Mouse (Mus musculus): ENCODE results near the gene Nyap2. TPM values are rescaled to one million over a fixed set of nuclear protein-coding genes. Genes with fewer than 3 reads are reported as not detected.
A peak's percentile ranks its signal among the peaks of the same experiment; 100 is the strongest.
"Not testable (repeated sequence)": the region's sequence is repeated elsewhere in the genome, so short reads cannot be mapped to it uniquely, and the experiment has no call there.

The Nyap2 gene
- polyA plus RNA-seq, 1 experiment from 2014 or later = 3.0 TPM

DNA sequence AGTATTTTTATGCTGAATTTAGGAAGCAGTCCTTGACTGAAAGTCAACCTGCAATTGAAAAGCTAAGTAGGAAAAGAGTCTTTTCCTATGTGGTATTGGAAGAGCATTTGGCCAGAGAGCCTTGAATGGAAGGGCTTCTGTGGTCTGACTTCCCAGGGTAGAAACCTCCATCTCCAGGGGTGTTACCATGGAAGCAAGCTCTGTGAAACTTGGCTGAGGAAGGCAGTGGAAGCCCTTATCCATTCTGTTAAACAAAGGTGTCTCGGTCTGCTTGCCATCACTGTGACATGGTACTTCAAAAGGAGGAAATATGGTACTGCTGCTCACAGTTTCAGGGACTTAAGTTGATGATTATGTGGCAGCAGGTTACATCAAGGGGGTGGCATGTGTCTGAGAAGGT lies 143.0 kb downstream of the Nyap2 start:
- WGBS = 50% methylated on average over 1 of the region's 1 CpGs
- no peak overlapping the region for H3K27ac ChIP-seq
- H3K27me3 ChIP-seq = no peaks in the 10 kb centered on the region
- no peak for ATAC-seq (ENCODE audit: low FRiP score)
- no peak overlapping the region for H3K9ac ChIP-seq
- H3K9me3 ChIP-seq = no peaks in the 10 kb centered on the region
- H3K4me2 ChIP-seq = no peak overlapping the region
- no peaks in the 10 kb centered on the region for H3K36me3 ChIP-seq (replicated peaks)
- no peak overlapping the region for H3K4me3 ChIP-seq (replicated peaks)
- H3K4me1 ChIP-seq = no peaks in the 10 kb centered on the region

DNA sequence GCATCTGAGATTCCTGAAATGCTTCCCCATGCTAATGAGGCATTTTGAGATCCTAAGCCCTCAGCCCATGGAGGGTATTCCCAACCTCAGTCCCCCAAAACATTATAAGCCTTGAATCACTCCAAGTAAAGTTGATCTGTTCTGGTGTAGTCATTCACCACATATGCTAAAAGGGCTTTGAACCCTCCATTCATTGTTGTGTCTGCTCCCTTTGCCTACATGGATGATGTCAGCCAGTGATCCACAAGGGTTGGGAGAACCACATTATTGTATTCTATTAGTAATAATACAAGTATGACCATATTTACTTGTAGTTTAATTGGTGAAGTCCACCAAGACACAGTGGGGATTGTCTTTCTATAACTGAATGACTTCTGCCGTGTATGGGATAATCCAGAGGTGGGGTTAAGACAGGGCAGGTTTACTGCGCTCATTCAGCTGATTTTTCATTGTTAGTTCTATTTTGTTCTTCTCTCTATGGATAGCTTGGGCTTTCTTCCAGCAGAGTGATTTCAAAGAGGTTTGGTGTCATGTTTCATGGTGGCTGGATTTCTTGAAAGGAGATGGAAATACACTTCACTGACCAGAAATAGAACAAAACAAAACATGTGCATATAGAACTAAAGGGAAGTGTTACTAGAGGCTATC lies 155.1 kb downstream of the Nyap2 start:
- Histone ChIP-seq H3K9ac (no peak overlapping the region), H3K36me3 (replicated peaks) (no peaks in the 10 kb centered on the region), H3K4me3 (replicated peaks) (no peak overlapping the region), H3K27ac (no peak overlapping the region), H3K4me2 (no peak overlapping the region), H3K9me3 (no peaks in the 10 kb centered on the region), H3K27me3 (no peaks in the 10 kb centered on the region), H3K4me1 (peaks cover 10% of the 10 kb centered on the region)
- WGBS = 5% methylated on average over 2 of the region's 2 CpGs
- ATAC-seq (ENCODE audit: low FRiP score) = peak; percentile 73

DNA sequence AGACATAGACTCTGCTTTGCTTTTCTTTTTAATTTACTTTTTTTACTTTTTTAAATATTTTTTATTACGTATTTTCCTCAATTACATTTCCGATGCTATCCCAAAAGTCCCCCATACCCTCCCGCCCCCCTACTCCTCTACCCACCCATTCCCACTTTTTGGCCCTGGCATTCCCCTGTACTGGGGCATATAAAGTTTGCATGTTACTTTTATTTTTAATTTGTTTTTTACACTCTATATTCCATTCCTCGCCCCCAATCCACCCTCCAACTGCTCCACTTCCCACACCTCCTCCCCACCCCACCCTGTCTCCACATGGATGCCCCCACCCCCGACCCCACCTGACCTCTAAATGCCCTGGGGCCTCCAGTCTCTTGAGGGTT lies 155.6 kb downstream of the Nyap2 start:
- not testable (repeated sequence) for H3K27me3 ChIP-seq; H3K27ac ChIP-seq; H3K36me3 ChIP-seq (replicated peaks); H3K4me1 ChIP-seq; H3K9ac ChIP-seq; H3K4me2 ChIP-seq; H3K9me3 ChIP-seq; H3K4me3 ChIP-seq (replicated peaks)
- 49% methylated on average over 5 of the region's 5 CpGs for WGBS
- ATAC-seq (ENCODE audit: low FRiP score) = peak; percentile 58; the same call in 1 of the 2 replicates

- Histone ChIP-seq H3K9ac (no peak overlapping the region), H3K27ac (no peak overlapping the region), H3K36me3 (replicated peaks) (no peaks in the 10 kb centered on the region), H3K4me2 (no peak overlapping the region), H3K4me3 (replicated peaks) (no peak overlapping the region), H3K27me3 (no peaks in the 10 kb centered on the region), H3K4me1 (peaks cover 5% of the 10 kb centered on the region; the same call in 1 of the 2 replicates), H3K9me3 (no peaks in the 10 kb centered on the region)
- ATAC-seq (ENCODE audit: low FRiP score) = peak; percentile 74; the same call in 1 of the 2 replicates
- WGBS = 30% methylated on average over 3 of the region's 3 CpGs
Measured at GRCm38 (mm10) chr1:81248447-81249205, 171.9 kb downstream of the Nyap2 start.

- Histone ChIP-seq H3K4me2 (no peak overlapping the region), H3K4me3 (replicated peaks) (no peak overlapping the region), H3K27me3 (no peaks in the 10 kb centered on the region), H3K9ac (no peak overlapping the region), H3K36me3 (replicated peaks) (no peaks in the 10 kb centered on the region), H3K27ac (no peak overlapping the region), H3K9me3 (no peaks in the 10 kb centered on the region), H3K4me1 (peaks cover 5% of the 10 kb centered on the region; the same call in 1 of the 2 replicates)
- ATAC-seq (ENCODE audit: low FRiP score) = no peak
- WGBS = 92% methylated on average over 11 of the region's 11 CpGs
Measured at GRCm38 (mm10) chr1:81250068-81250467, 173.3 kb downstream of the Nyap2 start.

DNA sequence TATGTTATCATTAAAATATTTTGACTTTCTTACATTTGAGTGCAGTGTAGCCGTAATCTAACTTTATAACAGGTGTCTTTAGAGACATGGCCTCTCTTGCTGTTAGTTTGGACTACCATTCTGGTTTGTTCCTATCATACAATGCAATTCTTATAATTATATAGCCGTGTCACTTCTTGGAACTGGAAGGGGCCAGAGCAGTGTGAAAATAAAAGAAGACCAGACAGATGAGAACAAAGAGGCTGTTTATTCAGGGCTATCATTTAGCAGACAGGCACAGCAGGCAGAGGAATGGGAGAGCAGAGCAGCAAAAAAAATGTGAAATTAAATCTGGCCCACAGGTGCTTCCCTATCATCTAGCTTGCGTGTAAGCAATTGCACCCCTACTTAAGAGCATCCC lies 189.7 kb downstream of the Nyap2 start:
- no peak for ATAC-seq (ENCODE audit: low FRiP score)
- WGBS = 54% methylated on average over 3 of the region's 3 CpGs
- 0 out of 2 replicates have a peak overlapping the region, but pooled peaks have one; percentile 8 for H3K27ac ChIP-seq
- no peak overlapping the region for H3K9ac ChIP-seq
- H3K4me2 ChIP-seq = no peak overlapping the region
- H3K27me3 ChIP-seq = no peaks in the 10 kb centered on the region
- H3K4me1 ChIP-seq = peaks cover 10% of the 10 kb centered on the region
- H3K4me3 ChIP-seq (replicated peaks) = no peak overlapping the region
- no peaks in the 10 kb centered on the region for H3K9me3 ChIP-seq
- no peaks in the 10 kb centered on the region for H3K36me3 ChIP-seq (replicated peaks)

GRCm38 (mm10) chr1:81280978-81281377 lies 204.2 kb downstream of the Nyap2 start:
- Histone ChIP-seq H3K9ac (no peak overlapping the region), H3K27me3 (no peaks in the 10 kb centered on the region), H3K27ac (no peak overlapping the region), H3K36me3 (replicated peaks) (no peaks in the 10 kb centered on the region), H3K4me1 (no peaks in the 10 kb centered on the region), H3K4me3 (replicated peaks) (no peak overlapping the region), H3K4me2 (no peak overlapping the region), H3K9me3 (no peaks in the 10 kb centered on the region)
- no peak for ATAC-seq (ENCODE audit: low FRiP score)
- 51% methylated on average over 9 of the region's 9 CpGs for WGBS

DNA sequence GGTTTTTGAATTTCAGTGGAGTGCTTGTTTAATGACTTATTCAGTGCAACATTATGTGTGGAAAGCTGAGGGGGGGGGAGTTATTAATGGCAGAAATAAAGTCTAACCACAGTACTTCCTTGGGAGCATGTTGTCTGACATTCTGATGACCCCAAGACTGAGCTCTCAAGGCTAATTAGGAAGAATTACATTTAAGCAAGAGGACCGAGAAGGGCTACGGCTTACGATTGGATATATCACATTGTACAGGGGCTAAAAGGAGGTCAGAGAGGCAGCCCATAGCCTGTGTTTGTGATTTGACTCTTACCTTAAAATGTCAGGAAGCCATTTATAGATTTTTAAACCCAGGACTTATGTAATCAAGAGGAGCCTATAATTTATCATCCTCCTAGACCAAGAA lies 208.9 kb downstream of the Nyap2 start:
- Histone ChIP-seq H3K4me3 (replicated peaks) (no peak overlapping the region), H3K27me3 (no peaks in the 10 kb centered on the region), H3K4me2 (no peak overlapping the region), H3K36me3 (replicated peaks) (no peaks in the 10 kb centered on the region), H3K9ac (no peak overlapping the region), H3K9me3 (no peaks in the 10 kb centered on the region), H3K4me1 (no peaks in the 10 kb centered on the region), H3K27ac (no peak overlapping the region)
- 42% methylated on average over 3 of the region's 3 CpGs for WGBS
- no peak for ATAC-seq (ENCODE audit: low FRiP score)

GRCm38 (mm10) chr1:81287088-81287487 lies 210.3 kb downstream of the Nyap2 start:
- Histone ChIP-seq H3K36me3 (replicated peaks) (no peaks in the 10 kb centered on the region), H3K4me2 (no peak overlapping the region), H3K4me3 (replicated peaks) (no peak overlapping the region), H3K27ac (no peak overlapping the region), H3K27me3 (no peaks in the 10 kb centered on the region), H3K9me3 (no peaks in the 10 kb centered on the region), H3K9ac (no peak overlapping the region), H3K4me1 (no peaks in the 10 kb centered on the region)
- peak; percentile 63; the same call in 1 of the 2 replicates for ATAC-seq (ENCODE audit: low FRiP score)

GRCm38 (mm10) chr1:81300735-81301134 lies 224.0 kb downstream of the Nyap2 start:
- Histone ChIP-seq H3K27ac (no peak overlapping the region), H3K36me3 (replicated peaks) (no peaks in the 10 kb centered on the region), H3K9ac (no peak overlapping the region), H3K27me3 (no peaks in the 10 kb centered on the region), H3K4me3 (replicated peaks) (no peak overlapping the region), H3K4me1 (no peaks in the 10 kb centered on the region), H3K4me2 (no peak overlapping the region), H3K9me3 (no peaks in the 10 kb centered on the region)
- ATAC-seq (ENCODE audit: low FRiP score) = peak; percentile 64; the same call in 1 of the 2 replicates
- 49% methylated on average over 4 of the region's 4 CpGs for WGBS

DNA sequence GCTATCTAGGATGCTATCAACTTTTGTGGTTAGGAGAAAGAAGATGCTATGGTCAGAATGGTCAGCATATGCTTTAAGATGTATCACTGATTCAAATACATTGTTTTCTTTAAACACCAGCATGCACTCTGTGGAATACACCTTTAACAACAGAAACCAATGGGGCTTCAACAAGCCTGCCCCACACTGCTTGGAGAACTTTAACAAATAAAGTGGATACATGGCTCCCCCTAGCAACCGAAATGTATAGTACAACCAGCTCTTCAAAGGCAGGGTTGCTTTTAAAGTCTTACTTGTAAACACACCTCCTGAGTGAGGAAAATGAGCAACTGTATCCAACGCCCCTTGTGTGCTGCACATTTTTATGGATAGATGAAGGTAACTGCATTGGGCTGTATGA lies 224.9 kb downstream of the Nyap2 start:
- Histone ChIP-seq H3K4me1 (no peaks in the 10 kb centered on the region), H3K4me3 (replicated peaks) (no peak overlapping the region), H3K9me3 (no peaks in the 10 kb centered on the region), H3K36me3 (replicated peaks) (no peaks in the 10 kb centered on the region), H3K27me3 (no peaks in the 10 kb centered on the region), H3K9ac (no peak overlapping the region), H3K4me2 (no peak overlapping the region), H3K27ac (no peak overlapping the region)
- 7% methylated on average over 2 of the region's 2 CpGs for WGBS
- no peak for ATAC-seq (ENCODE audit: low FRiP score)

DNA sequence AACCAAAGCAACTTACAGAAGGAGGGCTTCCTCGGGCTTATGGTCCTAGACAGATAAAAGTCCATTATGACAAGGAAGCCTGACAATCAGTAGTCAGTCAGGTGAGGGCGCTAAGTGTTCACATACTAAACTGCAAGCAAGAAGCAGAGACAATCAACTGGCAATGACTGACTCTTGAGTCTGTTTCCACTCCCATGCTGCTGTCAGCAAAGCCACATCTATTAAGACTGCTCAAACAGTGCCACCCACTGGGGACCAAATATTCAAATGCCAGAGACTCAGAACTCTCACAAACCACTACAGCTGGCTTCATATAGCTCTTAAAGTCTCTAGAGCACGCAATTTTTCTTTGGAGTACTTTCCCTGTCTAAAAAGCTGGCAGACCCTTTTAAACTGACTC lies 226.6 kb downstream of the Nyap2 start:
- no peaks in the 10 kb centered on the region for H3K4me1 ChIP-seq
- no peak overlapping the region for H3K4me2 ChIP-seq
- H3K9me3 ChIP-seq = no peaks in the 10 kb centered on the region
- H3K9ac ChIP-seq = no peak overlapping the region
- no peaks in the 10 kb centered on the region for H3K36me3 ChIP-seq (replicated peaks)
- no peaks in the 10 kb centered on the region; the same call in 1 of the 2 replicates for H3K27me3 ChIP-seq
- H3K4me3 ChIP-seq (replicated peaks) = no peak overlapping the region
- ATAC-seq (ENCODE audit: low FRiP score) = no peak
- H3K27ac ChIP-seq = no peak overlapping the region
- 65% methylated on average over 3 of the region's 3 CpGs for WGBS

DNA sequence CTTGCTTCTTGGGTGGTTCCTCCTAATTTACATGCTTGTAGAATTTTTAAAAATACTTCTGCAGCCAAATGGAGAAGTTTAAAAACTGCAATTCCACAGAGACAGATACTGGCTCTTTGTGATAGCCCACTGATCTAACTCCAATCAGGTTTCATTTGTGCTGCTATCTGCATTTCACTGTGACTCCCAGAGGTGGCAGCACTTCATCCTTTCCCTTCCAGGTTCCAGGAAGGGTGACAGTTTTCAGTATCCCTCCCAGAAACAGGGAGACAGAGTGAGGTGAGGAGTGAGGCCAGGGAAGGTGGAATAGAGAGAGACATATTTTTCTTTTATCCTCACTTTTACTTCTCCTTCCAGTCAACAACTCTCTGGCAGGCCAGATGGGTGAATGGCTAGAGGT lies 230.7 kb downstream of the Nyap2 start:
- no peak overlapping the region for H3K9ac ChIP-seq
- H3K36me3 ChIP-seq (replicated peaks) = no peaks in the 10 kb centered on the region
- no peak for ATAC-seq (ENCODE audit: low FRiP score)
- no peaks in the 10 kb centered on the region; the same call in 1 of the 2 replicates for H3K27me3 ChIP-seq
- H3K4me3 ChIP-seq (replicated peaks) = no peak overlapping the region
- H3K27ac ChIP-seq = no peak overlapping the region
- no peak overlapping the region for H3K4me2 ChIP-seq
- H3K4me1 ChIP-seq = no peaks in the 10 kb centered on the region
- no peaks in the 10 kb centered on the region for H3K9me3 ChIP-seq
